Mouse (Mus musculus): Measurements from ENCODE around the gene Igf2bp3.

The Igf2bp3 gene

DNA sequence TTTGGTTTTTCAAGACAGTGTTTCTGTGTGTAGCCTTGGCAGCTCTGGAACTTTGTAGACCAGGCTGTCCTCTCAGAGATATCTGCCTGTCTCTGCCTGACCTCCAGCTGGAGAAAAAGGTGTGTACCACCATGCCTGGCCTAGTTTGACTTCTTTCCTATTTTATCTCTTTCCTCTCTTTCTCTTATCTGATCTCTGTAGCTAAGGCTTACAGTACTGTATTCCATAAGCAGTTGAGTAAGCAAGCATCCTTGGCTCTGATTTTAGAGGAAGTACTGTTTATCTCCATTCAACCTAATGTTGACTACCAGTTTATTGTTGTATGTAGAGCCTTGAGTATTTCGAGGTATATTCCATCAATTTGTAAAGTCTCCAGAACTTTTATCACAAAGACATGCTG is 135.4 kb downstream of the Igf2bp3 start:
- in situ Hi-C loops (cut with MboI, MseI), result no loop called here

DNA sequence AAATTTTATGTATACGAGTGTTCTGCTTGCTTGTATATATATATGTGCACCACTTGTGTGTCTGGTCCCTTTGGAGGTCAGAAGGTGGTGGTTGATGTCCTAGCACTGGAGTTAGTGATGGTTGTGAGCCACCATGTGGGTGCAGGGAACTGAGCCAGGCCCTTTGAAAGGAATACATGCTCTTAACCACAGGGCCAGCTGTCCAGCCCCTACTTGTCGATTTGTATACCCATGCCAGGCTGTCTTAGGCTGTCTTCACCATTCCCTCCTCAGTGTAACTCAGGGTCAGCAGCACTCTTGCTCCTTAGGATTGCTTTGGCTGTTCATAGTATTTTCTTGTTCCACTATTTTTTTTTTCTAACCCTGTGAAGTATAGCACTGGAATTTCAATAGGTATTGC is 136.9 kb downstream of the Igf2bp3 start:
- in situ Hi-C loops (cut with MboI, MseI), result no loop called here

DNA sequence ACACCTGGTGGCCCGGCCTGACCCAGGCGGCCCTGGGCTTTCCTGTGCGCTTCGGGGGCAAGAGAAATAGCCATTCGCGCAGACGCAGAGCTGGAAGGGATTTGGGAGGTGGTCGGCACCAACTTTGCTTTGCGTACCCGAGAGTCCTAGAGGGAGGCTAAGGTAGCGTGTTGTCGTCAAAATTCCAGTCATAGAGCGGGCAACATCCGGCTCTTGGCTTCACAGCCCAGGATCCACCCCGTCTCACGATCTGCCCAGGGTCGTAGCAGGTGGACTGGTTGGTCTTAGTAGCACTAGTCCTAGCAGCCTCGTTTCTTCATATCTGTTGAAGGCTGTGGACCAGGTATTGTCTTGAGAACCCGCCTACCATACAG is 140.7 kb downstream of the Igf2bp3 start:
- in situ Hi-C loops (cut with MboI, MseI), result loop anchor here (25.0 kb wide), 1 partner anchor 138 kb away; the partner anchor contains the start of gene Igf2bp3

DNA sequence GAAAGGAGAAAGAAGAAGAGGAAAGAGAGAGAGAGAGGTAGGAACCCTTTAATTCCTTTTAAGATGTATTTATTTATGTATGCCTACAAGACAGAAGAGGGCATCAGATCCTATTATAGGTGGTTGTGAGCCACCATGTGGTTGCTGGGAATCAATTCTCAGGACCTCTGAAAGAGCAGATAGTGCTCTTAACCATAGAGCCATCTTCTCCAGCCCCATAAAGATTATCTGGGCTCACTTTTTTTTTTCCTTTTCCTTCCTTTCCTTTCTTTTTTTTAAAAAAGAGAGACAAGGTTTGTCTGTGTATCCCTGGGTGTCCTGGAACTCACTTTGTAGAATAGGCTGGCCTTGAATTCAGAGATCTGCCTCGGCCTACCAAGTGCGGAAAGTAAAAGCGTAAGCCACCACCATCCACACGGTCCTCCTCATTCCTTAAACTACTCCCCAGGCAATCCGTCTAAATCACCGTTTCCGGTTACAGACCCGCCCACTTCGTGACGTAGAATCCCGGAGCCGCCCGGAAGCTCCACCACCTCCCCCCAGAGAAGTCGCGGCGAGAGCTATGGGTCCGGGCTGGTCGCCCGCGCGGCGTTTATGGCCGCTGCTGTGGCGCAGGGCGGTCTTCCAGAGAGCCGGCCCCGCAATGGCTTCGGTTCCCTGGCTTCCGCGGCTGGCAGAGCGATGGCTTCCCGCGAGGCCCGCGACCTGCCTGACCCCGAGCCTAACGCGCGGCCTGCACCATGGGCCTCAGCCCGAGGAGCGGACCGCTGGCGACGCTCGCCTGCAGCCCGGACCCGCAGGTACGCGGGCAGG is 141.2 kb downstream of the Igf2bp3 start, which contains the start of gene Malsu1:
Gene Malsu1, plus strand, starts transcription at position 492 of the 813 bp plus-strand sequence.
- in situ Hi-C loops (cut with MboI, MseI), result loop anchor here (25.0 kb wide), 1 partner anchor 139 kb away; the partner anchor contains the start of gene Igf2bp3

DNA sequence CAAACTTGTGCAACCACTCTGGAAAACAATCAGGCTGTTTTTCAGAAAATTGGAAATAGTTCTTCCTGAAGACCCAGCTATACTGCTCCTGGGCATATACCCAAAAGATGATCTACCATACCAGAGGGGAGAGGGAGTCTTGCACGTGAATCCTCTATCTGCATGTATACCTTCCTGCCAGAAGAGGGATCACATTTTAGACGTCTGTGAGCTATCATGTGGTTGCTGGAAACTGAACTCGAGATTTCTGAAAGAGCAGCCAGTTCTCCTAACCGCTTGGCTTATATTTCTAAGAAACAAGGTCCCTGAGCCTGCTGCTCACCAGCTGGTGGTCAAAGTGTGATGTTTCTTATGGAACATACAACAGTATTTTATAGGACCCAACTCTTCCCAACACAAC is 146.4 kb downstream of the Igf2bp3 start:
- in situ Hi-C loops (cut with MboI, MseI), result loop anchor here (25.0 kb wide), 1 partner anchor 144 kb away; the partner anchor contains the start of gene Igf2bp3

DNA sequence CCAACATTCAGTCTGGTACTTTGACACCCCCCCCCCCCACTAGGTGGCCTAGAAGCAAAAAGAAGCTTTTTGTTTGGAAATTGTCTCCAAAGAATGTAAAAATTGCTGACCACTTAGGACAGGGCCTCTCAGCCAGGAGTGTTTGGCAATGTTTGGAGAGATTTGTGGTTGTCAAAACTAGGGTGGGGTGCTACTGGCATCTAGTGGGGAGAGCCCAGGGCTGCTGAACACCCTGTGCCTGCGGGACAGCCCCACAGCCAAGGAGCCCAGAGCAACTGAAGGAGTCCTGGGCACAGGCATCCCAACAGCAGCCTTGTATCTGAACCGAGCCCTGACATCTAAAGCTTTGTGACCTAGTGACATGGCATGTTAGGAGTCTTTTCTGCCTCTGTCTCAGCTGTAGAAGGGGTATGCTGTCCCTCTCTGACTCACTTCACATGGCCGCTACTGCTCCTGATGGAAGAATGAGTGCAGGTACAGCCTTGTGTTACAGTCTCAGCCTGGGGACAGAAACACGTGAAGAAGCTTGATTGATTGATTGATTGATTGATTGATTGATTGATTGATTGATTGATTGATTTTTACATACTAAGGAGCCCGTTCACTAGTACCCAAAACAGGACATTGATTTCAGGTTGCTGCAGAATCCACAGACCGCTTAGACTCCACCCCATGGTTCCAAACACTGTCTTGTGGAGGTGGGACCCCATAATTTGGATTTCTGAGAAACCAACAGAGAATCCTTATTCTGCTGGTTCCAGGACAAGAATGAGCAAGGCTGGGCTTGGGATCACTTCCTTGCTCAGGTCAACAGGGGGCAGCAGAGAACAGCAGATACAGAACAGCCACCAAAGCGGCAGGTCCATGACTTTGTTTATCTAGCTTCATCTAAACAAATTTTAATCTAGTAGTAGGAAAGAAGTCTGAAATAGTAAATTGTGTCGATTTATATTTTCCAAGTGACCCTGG is 157.4 kb downstream of the Igf2bp3 start:
- in situ Hi-C loops (cut with MboI, MseI), result loop anchor here (25.0 kb wide), 1 partner anchor 155 kb away; the partner anchor contains the start of gene Igf2bp3

DNA sequence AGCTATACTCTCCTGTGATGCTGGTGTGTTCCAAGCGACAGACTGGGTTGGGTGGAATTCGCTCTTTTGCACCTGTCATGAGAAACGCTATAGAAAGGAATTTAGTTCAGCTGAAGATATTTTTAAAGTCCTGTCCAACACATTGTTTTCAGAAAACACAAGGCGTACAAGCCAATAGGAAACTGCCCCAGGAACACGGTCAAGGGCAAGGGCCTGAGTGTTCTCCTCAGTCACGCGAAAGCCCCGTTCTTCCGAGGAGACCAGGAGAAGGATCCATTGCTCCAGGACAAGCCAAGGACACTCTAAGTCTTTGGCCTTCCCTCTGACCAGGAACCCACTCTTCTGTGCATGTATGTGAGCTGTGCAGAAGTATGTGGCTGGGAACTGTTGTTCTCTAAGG is 158.7 kb downstream of the Igf2bp3 start:
- in situ Hi-C loops (cut with MboI, MseI), result loop anchor here (25.0 kb wide), 1 partner anchor 156 kb away; the partner anchor contains the start of gene Igf2bp3

DNA sequence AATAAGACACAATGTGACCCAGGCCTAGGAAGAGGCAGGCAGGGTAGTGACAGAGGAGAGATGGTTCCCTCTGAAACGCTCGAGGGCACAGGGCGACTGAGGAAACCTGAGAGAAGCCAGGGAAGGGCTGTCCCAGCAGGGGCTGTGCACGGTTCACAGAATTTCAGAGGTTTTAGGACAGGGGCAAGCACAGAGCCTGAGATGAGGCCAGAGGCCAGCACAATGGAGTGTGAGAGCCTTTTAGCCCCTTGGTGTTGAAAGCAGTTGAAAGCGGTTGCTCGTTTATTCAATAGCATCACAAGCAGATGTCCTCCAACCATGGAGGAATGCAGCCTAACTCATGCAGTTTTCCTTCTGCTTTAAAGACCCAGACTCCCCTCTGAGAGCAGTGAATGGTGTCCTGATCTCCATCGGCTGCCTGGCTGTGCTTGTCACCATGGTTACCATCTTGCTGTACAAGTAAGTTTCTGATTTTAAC is 159.5 kb downstream of the Igf2bp3 start:
- in situ Hi-C loops (cut with MboI, MseI), result loop anchor here (25.0 kb wide), 1 partner anchor 157 kb away; the partner anchor contains the start of gene Igf2bp3

DNA sequence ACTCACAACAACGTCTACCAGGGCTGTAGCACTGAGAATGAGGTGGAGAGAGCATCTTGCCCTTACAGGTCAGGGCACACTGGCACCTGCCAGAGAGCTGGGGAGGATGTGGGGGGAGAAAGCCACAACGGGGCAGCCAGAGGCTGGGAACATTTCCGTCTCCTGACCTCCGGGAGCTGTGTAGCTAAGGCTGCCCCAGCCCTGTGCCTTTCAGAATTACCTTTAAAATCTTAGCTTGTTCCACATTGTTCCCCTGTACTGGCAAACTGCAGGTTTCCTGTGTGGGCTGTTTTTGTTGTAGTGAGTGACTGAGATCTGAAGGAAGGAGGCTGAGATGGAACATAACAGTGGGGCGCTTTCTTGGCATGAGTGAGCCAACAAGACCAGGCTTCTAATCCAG is 162.6 kb downstream of the Igf2bp3 start:
- in situ Hi-C loops (cut with MboI, MseI), result loop anchor here (25.0 kb wide), 1 partner anchor 160 kb away; the partner anchor contains the start of gene Igf2bp3

DNA sequence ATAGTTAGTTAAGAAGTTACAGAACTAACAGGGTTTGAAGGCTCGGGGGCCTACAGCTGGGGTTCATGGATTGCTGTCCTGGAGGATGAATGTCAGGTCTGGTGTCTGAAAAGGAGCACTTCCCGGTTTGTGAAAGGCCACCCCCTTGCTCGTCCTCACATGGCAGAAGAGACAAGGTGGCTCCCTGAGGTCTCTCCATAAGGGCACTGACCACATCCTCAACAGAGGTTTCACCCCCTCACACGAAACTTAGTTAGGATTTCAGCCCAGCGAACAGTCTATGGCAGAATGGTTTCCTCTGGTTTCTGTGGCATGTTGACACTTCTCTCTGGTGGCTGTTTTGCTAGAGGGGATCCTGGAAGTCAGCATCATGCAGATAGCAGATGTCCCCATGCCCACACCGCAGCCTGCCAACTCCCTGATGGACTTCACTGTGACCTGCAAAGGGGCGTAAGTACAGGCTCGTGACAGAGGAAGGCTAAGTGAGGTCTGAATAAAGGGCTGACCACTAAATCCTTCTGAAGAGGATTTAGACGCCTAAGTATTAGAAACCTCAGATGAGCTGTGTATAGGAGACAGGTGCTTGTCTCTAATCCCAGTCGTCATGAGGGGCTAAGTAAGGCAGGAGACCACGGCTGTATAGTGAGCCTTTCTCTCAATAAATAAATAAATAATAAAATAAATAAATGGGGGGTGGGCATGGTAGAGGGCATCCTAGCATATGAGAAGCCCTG is 163.9 kb downstream of the Igf2bp3 start:
- in situ Hi-C loops (cut with MboI, MseI), result loop anchor here (25.0 kb wide), 1 partner anchor 161 kb away; the partner anchor contains the start of gene Igf2bp3

DNA sequence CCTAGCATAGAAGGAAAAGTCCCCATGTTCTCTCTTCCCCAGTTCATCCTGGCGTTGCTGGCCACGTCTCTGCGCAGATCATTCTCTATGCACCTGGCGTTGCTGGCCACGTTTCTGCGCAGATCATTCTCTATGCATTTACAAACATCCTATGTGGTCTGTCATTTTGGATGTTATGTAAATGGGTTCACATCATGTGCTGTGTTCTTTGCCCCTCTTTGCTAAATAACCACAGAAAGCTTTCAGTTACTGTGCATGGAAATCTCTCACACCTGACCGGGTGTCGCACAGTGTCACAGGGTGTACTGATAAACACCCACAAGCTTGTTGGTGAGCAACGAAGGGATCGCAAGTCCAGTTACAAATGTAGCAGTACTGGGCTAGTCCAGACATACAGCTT is 166.4 kb downstream of the Igf2bp3 start:
- in situ Hi-C loops (cut with MboI, MseI), result no loop called here

DNA sequence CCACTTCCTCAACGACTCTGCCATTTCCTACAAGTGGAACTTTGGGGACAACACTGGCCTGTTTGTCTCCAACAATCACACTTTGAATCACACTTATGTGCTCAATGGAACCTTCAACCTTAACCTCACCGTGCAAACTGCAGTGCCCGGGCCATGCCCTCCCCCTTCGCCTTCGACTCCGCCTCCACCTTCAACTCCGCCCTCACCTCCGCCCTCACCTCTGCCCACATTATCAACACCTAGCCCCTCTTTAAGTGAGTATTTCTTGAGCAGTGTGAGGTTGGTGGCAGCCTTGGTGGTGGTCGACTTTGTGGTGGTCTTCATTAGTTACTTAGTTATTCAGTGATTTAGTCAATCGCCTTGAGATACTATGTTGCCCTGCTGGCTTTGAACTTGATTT is 166.9 kb downstream of the Igf2bp3 start:
- in situ Hi-C loops (cut with MboI, MseI), result no loop called here

DNA sequence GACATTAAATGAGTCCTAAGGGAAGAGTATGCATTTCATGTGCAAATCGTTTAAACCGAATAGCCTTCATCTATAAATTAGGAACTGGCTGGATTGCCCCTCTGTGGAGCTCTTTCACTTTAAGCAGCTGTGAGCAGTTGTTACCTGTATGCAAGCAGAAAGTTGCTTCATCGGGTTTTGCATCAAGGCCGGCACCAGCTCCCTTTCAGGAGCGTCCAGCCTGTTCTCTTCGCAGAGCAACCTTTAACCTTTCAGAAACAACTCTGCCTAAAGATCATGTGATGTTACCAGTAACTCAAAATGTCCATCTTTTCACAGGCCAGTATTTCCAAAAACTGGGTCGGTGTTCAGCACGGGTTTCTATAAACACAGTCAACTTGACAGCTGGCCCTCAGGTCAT is 167.8 kb downstream of the Igf2bp3 start:
- in situ Hi-C loops (cut with MboI, MseI), result no loop called here

DNA sequence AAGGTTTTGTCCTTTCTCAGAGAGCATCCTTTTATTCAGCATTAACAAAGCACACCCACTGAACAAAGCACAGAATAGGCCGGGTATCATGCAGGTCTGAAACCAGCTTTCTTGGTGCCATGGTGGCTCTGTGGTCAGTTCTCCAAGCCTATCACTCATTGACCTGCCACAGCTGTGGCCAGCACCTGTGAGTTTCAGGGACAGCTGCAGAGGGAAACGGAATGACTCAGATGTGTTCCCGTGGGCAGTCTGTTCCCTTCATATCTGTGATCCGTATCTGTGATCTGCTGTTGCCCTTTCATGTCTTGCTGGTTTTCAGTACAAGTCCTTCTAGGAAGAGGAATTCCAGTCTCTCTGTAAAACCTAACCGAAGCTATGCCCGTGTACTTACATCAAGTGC is 168.3 kb downstream of the Igf2bp3 start:
- in situ Hi-C loops (cut with MboI, MseI), result no loop called here

DNA sequence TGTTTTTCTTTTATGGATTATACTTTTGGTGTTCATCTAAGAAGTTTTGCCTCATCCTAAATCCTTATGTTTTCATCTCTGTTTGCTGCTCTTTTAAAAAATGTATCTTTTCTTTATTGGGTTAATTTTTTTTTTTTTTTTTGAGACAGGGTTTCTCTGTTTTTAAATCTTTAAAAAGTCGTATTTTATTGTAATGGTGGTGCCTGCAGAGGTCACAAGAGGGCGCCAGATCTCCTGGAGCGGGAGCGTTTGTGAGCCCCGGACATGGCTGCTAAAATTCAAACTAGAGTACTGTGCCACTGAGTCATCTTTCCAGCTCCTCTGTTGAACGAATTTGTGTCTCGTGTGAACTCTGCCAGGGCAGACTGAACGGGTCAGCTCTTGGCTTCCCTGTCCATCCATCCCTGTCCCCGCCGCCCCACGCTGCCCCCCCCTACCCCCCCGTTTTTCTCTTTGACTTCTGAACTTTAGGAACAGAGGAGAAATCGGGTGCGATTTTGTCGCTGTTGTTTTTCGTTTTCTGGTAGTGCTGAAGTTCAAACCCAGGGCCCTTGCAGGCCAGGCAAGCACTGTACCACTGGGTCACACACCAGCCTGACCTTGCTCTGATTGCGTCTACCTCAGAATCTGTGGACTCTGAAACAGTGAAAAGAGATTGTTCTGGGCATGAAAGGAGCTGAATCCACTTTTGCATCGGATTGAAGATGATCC is 175.1 kb downstream of the Igf2bp3 start:
- in situ Hi-C loops (cut with MboI, MseI), result no loop called here

DNA sequence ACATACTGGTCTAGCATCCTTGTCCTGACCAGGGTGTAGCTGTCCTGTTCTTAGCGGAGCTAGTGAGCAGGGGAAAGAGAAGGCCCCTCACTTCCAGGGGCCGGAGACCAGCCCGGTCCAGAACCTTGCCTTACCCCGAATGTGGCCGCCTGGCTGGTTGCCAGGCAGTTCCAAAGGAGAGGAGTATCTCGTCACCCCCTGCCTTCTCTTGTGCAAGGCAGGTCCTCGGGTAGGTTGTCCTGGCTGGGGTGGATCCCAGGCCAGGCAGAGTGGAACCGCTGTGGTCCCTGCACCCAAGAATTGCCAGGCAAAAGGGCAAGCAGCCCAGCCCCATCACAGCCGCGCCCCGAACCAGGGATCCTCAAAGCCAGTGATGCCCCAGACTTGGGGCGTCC is 177.5 kb downstream of the Igf2bp3 start:
- in situ Hi-C loops (cut with MboI, MseI), result no loop called here

DNA sequence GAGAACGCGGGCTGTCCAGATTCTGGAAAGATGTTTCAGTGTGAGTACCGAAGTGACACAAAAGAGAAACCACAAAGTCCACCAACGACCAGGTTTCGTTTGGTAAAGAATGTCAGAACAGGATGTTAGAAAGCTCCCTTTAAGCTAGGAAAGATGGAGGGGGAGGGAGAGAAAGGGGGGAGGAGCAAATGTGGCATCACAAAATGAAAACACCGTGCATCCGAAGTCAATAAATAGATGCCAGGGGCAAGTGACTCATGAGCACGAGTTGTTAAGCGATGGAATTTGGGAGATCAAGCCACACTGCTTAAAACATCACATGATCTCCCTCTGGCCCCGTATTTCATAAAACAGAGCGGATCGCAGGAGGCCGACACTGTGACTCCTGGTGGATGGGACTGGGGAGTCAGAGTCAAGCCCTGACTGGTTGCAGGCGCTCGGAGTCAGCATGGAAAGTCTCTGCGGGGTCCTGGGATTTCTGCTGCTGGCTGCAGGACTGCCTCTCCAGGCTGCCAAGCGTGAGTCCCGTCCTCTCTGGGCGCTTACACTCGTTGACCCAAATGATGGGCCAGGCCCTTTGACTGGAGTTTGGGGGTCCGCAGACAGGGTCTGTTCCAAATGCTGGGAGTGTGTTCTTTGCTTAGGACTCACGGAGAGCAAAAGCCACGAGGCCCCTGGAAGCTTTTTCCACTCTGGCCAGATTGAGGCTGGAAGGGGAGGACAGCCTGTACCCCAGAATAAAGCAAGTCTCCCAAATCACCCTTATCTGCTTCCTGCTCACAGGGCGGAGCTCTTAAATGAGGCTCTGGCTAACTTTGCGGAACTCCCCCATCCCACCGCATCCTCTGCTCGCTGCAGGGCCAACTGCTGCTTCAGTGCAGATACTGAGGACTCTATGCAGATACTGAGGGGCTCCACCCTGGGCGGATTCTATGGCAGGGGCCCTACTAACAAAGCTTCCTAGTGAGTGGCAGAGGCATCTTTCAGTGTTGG is 178.2 kb downstream of the Igf2bp3 start, which contains the start of gene Gpnmb:
Gene Gpnmb, plus strand, starts transcription at position 272 of the 993 bp plus-strand sequence.
- in situ Hi-C loops (cut with MboI, MseI), result no loop called here

All from regulatory T cell (primary cell).